ENCODE assay signal across 8 mouse cellular contexts in the genomic region with DNA sequence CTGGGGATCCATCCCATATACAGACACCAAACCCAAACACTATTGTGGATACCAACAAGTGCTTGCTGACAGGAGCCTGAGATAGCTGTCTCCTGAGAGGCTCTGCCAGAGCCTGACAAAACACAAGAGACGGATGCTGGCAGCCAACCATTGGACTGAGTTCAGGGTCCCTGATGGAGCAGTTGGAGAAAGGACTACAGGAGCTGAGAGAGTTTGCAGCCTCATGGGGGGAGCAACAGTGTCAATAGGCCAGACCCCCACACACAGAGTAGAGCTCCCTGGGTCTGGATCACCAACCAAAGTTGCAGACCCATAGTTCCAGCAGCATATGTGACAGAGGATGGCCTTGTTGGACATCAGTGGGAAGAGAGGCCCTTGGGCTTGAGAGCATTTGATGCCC. TPM values are rescaled to one million over a fixed set of nuclear protein-coding genes. Genes with fewer than 3 reads are reported as not detected.
DNase-seq lines count a peak whose midpoint lies in the region; ATAC-seq lines count a peak whose summit lies in the region.
"Not testable (repeated sequence)": the region's sequence is repeated elsewhere in the genome, so short reads cannot be mapped to it uniquely, and the experiment has no call there.
"Had no signal": no experiment of that assay in that cellular context is flagged by ENCODE, and none has a peak within 500 bp of the region (broad histone marks: within the 10 kb centered on the region; RNA-seq: fewer than 3 reads in every experiment).

No protein-coding gene starts in this region.

- WGBS in forebrain, embryonic 10.5 days: 74% methylated on average over 1 of the region's 1 CpGs
- WGBS in forebrain, embryonic 13.5 days: 42% methylated on average over 1 of the region's 1 CpGs
- WGBS in hindbrain, embryonic 10.5 days: 52% methylated on average over 1 of the region's 1 CpGs
- 36% methylated on average over 1 of the region's 1 CpGs for WGBS in hindbrain, embryonic 16.5 days
- WGBS in midbrain, embryonic 12.5 days: 45% methylated on average over 1 of the region's 1 CpGs
- WGBS in midbrain, embryonic 15.5 days: 53% methylated on average over 1 of the region's 1 CpGs
- WGBS in neural tube, embryonic 13.5 days: 61% methylated on average over 1 of the region's 1 CpGs

- DNase-seq in forebrain, embryonic 10.5 days (ENCODE audit: extremely low spot score, low spot score); hindbrain, embryonic 10.5 days (ENCODE audit: low spot score): not testable (repeated sequence)

- not testable (repeated sequence) for H3K9ac ChIP-seq in forebrain, embryonic 13.5 days; hindbrain, embryonic 16.5 days (ENCODE audit: low read depth, low read length); midbrain, embryonic 12.5 days (replicated peaks); midbrain, embryonic 15.5 days; neural tube, embryonic 13.5 days

- not testable (repeated sequence) for H3K36me3 ChIP-seq in forebrain, embryonic 10.5 days (replicated peaks); forebrain, embryonic 13.5 days (ENCODE audit: poor library complexity, severe bottlenecking); hindbrain, embryonic 16.5 days (ENCODE audit: control insufficient read depth, insufficient read depth, low read length); midbrain, embryonic 12.5 days; midbrain, embryonic 15.5 days (replicated peaks); neural tube, embryonic 13.5 days
- peaks cover 14% of the 10 kb centered on the region; the same call in 1 of the 2 replicates for H3K36me3 ChIP-seq in hindbrain, embryonic 10.5 days

- H3K4me1 ChIP-seq in forebrain, embryonic 10.5 days: peaks cover 63% of the 10 kb centered on the region
- peaks cover 50% of the 10 kb centered on the region for H3K4me1 ChIP-seq in forebrain, embryonic 13.5 days
- H3K4me1 ChIP-seq in hindbrain, embryonic 10.5 days (replicated peaks): peaks cover 66% of the 10 kb centered on the region
- H3K4me1 ChIP-seq in hindbrain, embryonic 16.5 days (ENCODE audit: control insufficient read depth, insufficient read depth, low read depth, low read length): not testable (repeated sequence)
- peaks cover 35% of the 10 kb centered on the region for H3K4me1 ChIP-seq in midbrain, embryonic 12.5 days
- H3K4me1 ChIP-seq in midbrain, embryonic 15.5 days: peaks cover 12% of the 10 kb centered on the region
- H3K4me1 ChIP-seq in neural tube, embryonic 13.5 days (replicated peaks): peaks cover 33% of the 10 kb centered on the region

- peak overlapping the region; percentile 74; the same call in 1 of the 2 replicates for H3K27ac ChIP-seq in forebrain, embryonic 10.5 days
- peak overlapping the region; percentile 84 for H3K27ac ChIP-seq in forebrain, embryonic 13.5 days
- H3K27ac ChIP-seq in hindbrain, embryonic 10.5 days: peak overlapping the region; percentile 70
- not testable (repeated sequence) for H3K27ac ChIP-seq in hindbrain, embryonic 16.5 days (ENCODE audit: low read depth, low read length); neural tube, embryonic 13.5 days (replicated peaks)
- 0 out of 2 replicates have a peak overlapping the region, but pooled peaks have one; percentile 20 for H3K27ac ChIP-seq in midbrain, embryonic 12.5 days (replicated peaks)
- H3K27ac ChIP-seq in midbrain, embryonic 15.5 days: 0 out of 2 replicates have a peak overlapping the region, but pooled peaks have one; percentile 17

- H3K4me3 ChIP-seq in forebrain, embryonic 10.5 days: peak overlapping the region; percentile 12; the same call in 1 of the 2 replicates
- not testable (repeated sequence) for H3K4me3 ChIP-seq in forebrain, embryonic 13.5 days; hindbrain, embryonic 16.5 days (ENCODE audit: low read length); midbrain, embryonic 12.5 days; midbrain, embryonic 15.5 days; neural tube, embryonic 13.5 days
- H3K4me3 ChIP-seq in hindbrain, embryonic 10.5 days: peak overlapping the region; percentile 26; the same call in 1 of the 2 replicates

- H3K9me3 ChIP-seq in forebrain, embryonic 10.5 days; forebrain, embryonic 13.5 days (replicated peaks); hindbrain, embryonic 10.5 days; hindbrain, embryonic 16.5 days (ENCODE audit: control insufficient read depth, low read length); midbrain, embryonic 12.5 days; midbrain, embryonic 15.5 days; neural tube, embryonic 13.5 days: not testable (repeated sequence)

- ATAC-seq in forebrain, embryonic 13.5 days; midbrain, embryonic 12.5 days (ENCODE audit: low FRiP score, low read depth); midbrain, embryonic 15.5 days (replicated peaks); neural tube, embryonic 13.5 days (ENCODE audit: low read depth): not testable (repeated sequence)
- ATAC-seq in hindbrain, embryonic 16.5 days: peak; percentile 28; the same call in 1 of the 2 replicates

- H3K4me2 ChIP-seq in forebrain, embryonic 13.5 days: peak overlapping the region; percentile 41
- not testable (repeated sequence) for H3K4me2 ChIP-seq in hindbrain, embryonic 16.5 days (ENCODE audit: low read length); midbrain, embryonic 15.5 days
- peak overlapping the region; percentile 29 for H3K4me2 ChIP-seq in midbrain, embryonic 12.5 days (replicated peaks)
- peak overlapping the region; percentile 21; the same call in 1 of the 2 replicates for H3K4me2 ChIP-seq in neural tube, embryonic 13.5 days

- peaks cover 16% of the 10 kb centered on the region for H3K27me3 ChIP-seq in forebrain, embryonic 10.5 days (ENCODE audit: poor library complexity, severe bottlenecking)
- H3K27me3 ChIP-seq in forebrain, embryonic 13.5 days; hindbrain, embryonic 10.5 days (ENCODE audit: insufficient read depth, poor library complexity, severe bottlenecking); hindbrain, embryonic 16.5 days (replicated peaks; ENCODE audit: control insufficient read depth, insufficient read depth, low read length); midbrain, embryonic 12.5 days; midbrain, embryonic 15.5 days (replicated peaks); neural tube, embryonic 13.5 days: not testable (repeated sequence)

RNA-seq across cellular contexts. Expression of gene Adgrv1, which starts 5.1 kb away (rescaled TPM):
- polyA plus RNA-seq in forebrain, embryonic 10.5 days (2016; fragmentation: Nextera tagmentation; extraction: Ambion mirVana): 28.1 and 30.3 TPM in 2 replicates
- polyA plus RNA-seq in forebrain, embryonic 13.5 days (2015; fragmentation: Nextera tagmentation; extraction: Ambion mirVana): 31.3 and 36.8 TPM in 2 replicates
- polyA plus RNA-seq in hindbrain, embryonic 10.5 days (2016; fragmentation: Nextera tagmentation; extraction: Ambion mirVana): 45.3 and 45.6 TPM in 2 replicates
- 5.6 and 8.7 TPM in 2 replicates for polyA plus RNA-seq in hindbrain, embryonic 16.5 days (2015; fragmentation: Nextera tagmentation; extraction: Ambion mirVana)
- 38.5 and 50.2 TPM in 2 replicates for polyA plus RNA-seq in midbrain, embryonic 12.5 days (2016; fragmentation: Nextera tagmentation; extraction: Ambion mirVana)
- polyA plus RNA-seq in midbrain, embryonic 15.5 days (2015; fragmentation: Nextera tagmentation; extraction: Ambion mirVana): 9.5 and 9.7 TPM in 2 replicates
- polyA plus RNA-seq in neural tube, embryonic 13.5 days (2015; fragmentation: Nextera tagmentation; extraction: Ambion mirVana): 16.6 and 20.4 TPM in 2 replicates
- polyA plus RNA-seq: CD4-positive, CD25-positive, alpha-beta regulatory T cell, adult 4 months had no signal

RNA-seq across cellular contexts. Expression of gene Lysmd3, which starts 29.6 kb away (rescaled TPM):
- 20.3 and 24.7 TPM in 2 replicates for polyA plus RNA-seq in forebrain, embryonic 10.5 days (2016; fragmentation: Nextera tagmentation; extraction: Ambion mirVana)
- polyA plus RNA-seq in forebrain, embryonic 13.5 days (2015; fragmentation: Nextera tagmentation; extraction: Ambion mirVana): 20.7 and 22.0 TPM in 2 replicates
- polyA plus RNA-seq in hindbrain, embryonic 10.5 days (2016; fragmentation: Nextera tagmentation; extraction: Ambion mirVana): 23.1 and 25.9 TPM in 2 replicates
- polyA plus RNA-seq in hindbrain, embryonic 16.5 days (2015; fragmentation: Nextera tagmentation; extraction: Ambion mirVana): 16.5 and 16.7 TPM in 2 replicates
- polyA plus RNA-seq in midbrain, embryonic 12.5 days (2016; fragmentation: Nextera tagmentation; extraction: Ambion mirVana): 25.9 and 27.6 TPM in 2 replicates
- polyA plus RNA-seq in midbrain, embryonic 15.5 days (2015; fragmentation: Nextera tagmentation; extraction: Ambion mirVana): 17.5 and 17.9 TPM in 2 replicates
- 18.6 and 22.2 TPM in 2 replicates for polyA plus RNA-seq in neural tube, embryonic 13.5 days (2015; fragmentation: Nextera tagmentation; extraction: Ambion mirVana)
